Mouse (Mus musculus) lung, embryonic 16.5 days (tissue): Measurements from ENCODE around the gene Mdn1. TPM values are rescaled to one million over a fixed set of nuclear protein-coding genes. Genes with fewer than 3 reads are reported as not detected.
A peak's percentile ranks its signal among the peaks of the same experiment; 100 is the strongest.

Source experiments
- ATAC-seq: fragments of 200-750 bp; cut with Nextera tagmentation; 2 replicates; pipeline ENCODE4 v1.8.0; 2017; ENCODE audit warnings: low read depth, mild to moderate bottlenecking, moderate library complexity
- H3K27ac ChIP-seq: fragments of 300-500 bp; sonication (generic); 2 replicates; pipeline ENCODE4 v1.5.1; 2014; ENCODE audit warnings: mild to moderate bottlenecking, control low read depth, low read length
- H3K27me3 ChIP-seq: fragments of 300-500 bp; sonication (generic); 2 replicates; pipeline ENCODE4 v1.6.1; 2014; ENCODE audit warnings: low read depth, low read length, mixed read lengths; ENCODE audit not compliant: control insufficient read depth, insufficient read depth
- H3K36me3 ChIP-seq: fragments of 300-500 bp; sonication (generic); 2 replicates; pipeline ENCODE4 v1.6.1; 2014; ENCODE audit warnings: low read length; ENCODE audit not compliant: control insufficient read depth, insufficient read depth
- H3K4me1 ChIP-seq: fragments of 300-500 bp; sonication (generic); replicated peaks from 2 replicates; pipeline ENCODE4 v1.6.1; 2014; ENCODE audit warnings: low read length, mixed read lengths; ENCODE audit not compliant: control insufficient read depth, insufficient read depth
- H3K4me2 ChIP-seq: fragments of 300-500 bp; sonication (generic); 2 replicates; pipeline ENCODE4 v1.6.1; 2014; ENCODE audit warnings: low read depth, low read length, control low read depth
- H3K4me3 ChIP-seq: fragments of 300-500 bp; sonication (generic); 2 replicates; pipeline ENCODE4 v1.5.1; 2014; ENCODE audit warnings: mild to moderate bottlenecking, low read length, control low read depth
- H3K9ac ChIP-seq: fragments of 300-500 bp; sonication (generic); 2 replicates; pipeline ENCODE4 v1.6.1; 2014; ENCODE audit warnings: low read length, control low read depth
- H3K9me3 ChIP-seq: fragments of 300-500 bp; sonication (generic); 2 replicates; pipeline ENCODE4 v1.6.1; 2016; ENCODE audit warnings: low read length; ENCODE audit not compliant: control insufficient read depth
- WGBS: fragments of 180-500 bp; shearing (Covaris S2); extraction: QIAGEN DNeasy Blood & Tissue Kit; methylation state at CpG from one replicate; pipeline ENCODE4 v1.1.7; 2014; 5-methylcytosine and 5-hydroxymethylcytosine counted together
- polyA plus RNA-seq: library from polyadenylated mRNA; unstranded; fragments of >200 nt; fragmentation: Nextera tagmentation; extraction: Ambion mirVana; gene quantifications from 2 replicates; pipeline ENCODE4 v1.2.1, GENCODE M21; 2015

Mdn1 gene
- polyA plus RNA-seq, 1 experiment from 2014 or later = 9.2 TPM

- Histone ChIP-seq H3K27me3 (no peaks in the 10 kb centered on the region), H3K9me3 (no peaks in the 10 kb centered on the region), H3K36me3 (peaks cover 27% of the 10 kb centered on the region), H3K4me2 (no peak overlapping the region), H3K9ac (no peak overlapping the region), H3K27ac (no peak overlapping the region), H3K4me3 (no peak overlapping the region), H3K4me1 (no peaks in the 10 kb centered on the region)
- ATAC-seq = no peak
- 70% methylated on average over 2 of the region's 2 CpGs for WGBS
Measured at GRCm38 (mm10) chr4:32674025-32674424, 17.1 kb downstream of the Mdn1 start.

- H3K4me2 ChIP-seq = no peak overlapping the region
- no peaks in the 10 kb centered on the region for H3K9me3 ChIP-seq
- H3K4me1 ChIP-seq = no peaks in the 10 kb centered on the region
- no peak overlapping the region for H3K9ac ChIP-seq
- no peak overlapping the region for H3K27ac ChIP-seq
- H3K27me3 ChIP-seq = no peaks in the 10 kb centered on the region
- no peak overlapping the region for H3K4me3 ChIP-seq
- no peak for ATAC-seq
- 90% methylated on average over 3 of the region's 3 CpGs for WGBS
- H3K36me3 ChIP-seq = peaks cover 20% of the 10 kb centered on the region
Measured at GRCm38 (mm10) chr4:32677471-32677870, 20.6 kb downstream of the Mdn1 start.

- WGBS = 75% methylated on average over 3 of the region's 3 CpGs
Measured at GRCm38 (mm10) chr4:32680843-32681242, 23.9 kb downstream of the Mdn1 start.

GRCm38 (mm10) chr4:32682471-32682870 lies 25.6 kb downstream of the Mdn1 start:
- Histone ChIP-seq H3K9ac (no peak overlapping the region), H3K27me3 (no peaks in the 10 kb centered on the region), H3K9me3 (no peaks in the 10 kb centered on the region), H3K4me3 (no peak overlapping the region), H3K4me2 (no peak overlapping the region), H3K4me1 (peaks cover 11% of the 10 kb centered on the region; the same call in 1 of the 2 replicates), H3K27ac (no peak overlapping the region), H3K36me3 (peaks cover 7% of the 10 kb centered on the region; the same call in 1 of the 2 replicates)
- no peak for ATAC-seq
- WGBS = 39% methylated on average over 4 of the region's 4 CpGs

More at GRCm38 (mm10) chr4:32680843-32681242, 23.9 kb downstream of the Mdn1 start:
- H3K4me3 ChIP-seq = no peak overlapping the region
- no peaks in the 10 kb centered on the region for H3K27me3 ChIP-seq
- peaks cover 9% of the 10 kb centered on the region; the same call in 1 of the 2 replicates for H3K36me3 ChIP-seq
- H3K4me1 ChIP-seq = peaks cover 11% of the 10 kb centered on the region; the same call in 1 of the 2 replicates
- no peak overlapping the region for H3K4me2 ChIP-seq
- ATAC-seq = no peak
- H3K9ac ChIP-seq = no peak overlapping the region
- no peak overlapping the region for H3K27ac ChIP-seq
- no peaks in the 10 kb centered on the region for H3K9me3 ChIP-seq

GRCm38 (mm10) chr4:32683061-32683582 lies 26.2 kb downstream of the Mdn1 start:
- H3K4me3 ChIP-seq = no peak overlapping the region
- no peaks in the 10 kb centered on the region for H3K27me3 ChIP-seq
- H3K9me3 ChIP-seq = no peaks in the 10 kb centered on the region
- peaks cover 11% of the 10 kb centered on the region; the same call in 1 of the 2 replicates for H3K4me1 ChIP-seq
- WGBS = 37% methylated on average over 6 of the region's 6 CpGs
- H3K9ac ChIP-seq = no peak overlapping the region
- H3K4me2 ChIP-seq = no peak overlapping the region
- peaks cover 7% of the 10 kb centered on the region; the same call in 1 of the 2 replicates for H3K36me3 ChIP-seq
- peak; percentile 81 for ATAC-seq
- no peak overlapping the region for H3K27ac ChIP-seq

GRCm38 (mm10) chr4:32717733-32718132 lies 60.8 kb downstream of the Mdn1 start:
- no peaks in the 10 kb centered on the region for H3K27me3 ChIP-seq
- ATAC-seq = no peak
- no peak overlapping the region for H3K4me2 ChIP-seq
- H3K9ac ChIP-seq = no peak overlapping the region
- 93% methylated on average over 1 of the region's 1 CpGs for WGBS
- no peak overlapping the region for H3K27ac ChIP-seq
- H3K4me3 ChIP-seq = no peak overlapping the region
- H3K9me3 ChIP-seq = no peaks in the 10 kb centered on the region
- H3K36me3 ChIP-seq = peaks cover 26% of the 10 kb centered on the region
- H3K4me1 ChIP-seq = no peaks in the 10 kb centered on the region

GRCm38 (mm10) chr4:32745394-32745793 lies 88.5 kb downstream of the Mdn1 start:
- no peaks in the 10 kb centered on the region for H3K27me3 ChIP-seq
- no peak overlapping the region for H3K27ac ChIP-seq
- WGBS = 85% methylated on average over 6 of the region's 6 CpGs
- peaks cover 26% of the 10 kb centered on the region for H3K36me3 ChIP-seq
- H3K4me3 ChIP-seq = no peak overlapping the region
- H3K4me1 ChIP-seq = no peaks in the 10 kb centered on the region
- H3K4me2 ChIP-seq = no peak overlapping the region
- no peak overlapping the region for H3K9ac ChIP-seq
- no peaks in the 10 kb centered on the region for H3K9me3 ChIP-seq
- no peak for ATAC-seq

- no peak for ATAC-seq
- 87% methylated on average over 7 of the region's 7 CpGs for WGBS
- H3K27ac ChIP-seq = no peak overlapping the region
Measured at GRCm38 (mm10) chr4:32748396-32748795, 91.5 kb downstream of the Mdn1 start.

GRCm38 (mm10) chr4:32750711-32751110 lies 93.8 kb downstream of the Mdn1 start:
- Histone ChIP-seq H3K36me3 (peaks cover 19% of the 10 kb centered on the region), H3K27ac (no peak overlapping the region)
- WGBS = 89% methylated on average over 1 of the region's 1 CpGs

More at GRCm38 (mm10) chr4:32748396-32748795, 91.5 kb downstream of the Mdn1 start:
- H3K4me1 ChIP-seq = no peaks in the 10 kb centered on the region
- H3K9ac ChIP-seq = no peak overlapping the region
- H3K9me3 ChIP-seq = no peaks in the 10 kb centered on the region
- peaks cover 23% of the 10 kb centered on the region for H3K36me3 ChIP-seq
- H3K4me3 ChIP-seq = no peak overlapping the region
- H3K27me3 ChIP-seq = no peaks in the 10 kb centered on the region
- H3K4me2 ChIP-seq = no peak overlapping the region

More at GRCm38 (mm10) chr4:32750711-32751110, 93.8 kb downstream of the Mdn1 start:
- no peaks in the 10 kb centered on the region for H3K4me1 ChIP-seq
- no peak for ATAC-seq
- H3K9ac ChIP-seq = no peak overlapping the region
- no peak overlapping the region for H3K4me3 ChIP-seq
- H3K9me3 ChIP-seq = no peaks in the 10 kb centered on the region
- no peaks in the 10 kb centered on the region for H3K27me3 ChIP-seq
- no peak overlapping the region for H3K4me2 ChIP-seq
